Mouse (Mus musculus) heart, adult 2 months (tissue): ENCODE data around the gene Osbpl10. TPM values are rescaled to one million over a fixed set of nuclear protein-coding genes. Genes with fewer than 3 reads are reported as not detected.
A peak's percentile ranks its signal among the peaks of the same experiment; 100 is the strongest.

Experiments used
- DNase-seq, 2 experiments: peaks; one replicate each; pipeline ENCODE4 v3.0.0; 2021
- H3K27ac ChIP-seq: fragments of 200-600 bp; 2 replicates; pipeline ENCODE4 v1.8.1; 2022
- H3K27me3 ChIP-seq: fragments of 200-500 bp; 2 replicates; pipeline ENCODE4 v1.6.1; 2012; ENCODE audit warnings: mild to moderate bottlenecking, low read length, inconsistent platforms, mixed read lengths; ENCODE audit not compliant: control insufficient read depth, insufficient read depth
- H3K36me3 ChIP-seq: fragments of 200-500 bp; 2 replicates; pipeline ENCODE4 v1.6.1; 2012; ENCODE audit warnings: low read length, inconsistent platforms; ENCODE audit not compliant: control insufficient read depth, insufficient read depth
- H3K4me1 ChIP-seq: fragments of 200-500 bp; 2 replicates; pipeline ENCODE4 v1.6.1; 2011; ENCODE audit warnings: low read length; ENCODE audit not compliant: control insufficient read depth, insufficient read depth
- H3K4me3 ChIP-seq: fragments of 200-600 bp; 2 replicates; pipeline ENCODE4 v1.8.1; 2022
- H3K79me2 ChIP-seq: fragments of 200-500 bp; replicated peaks from 2 replicates; pipeline ENCODE4 v1.6.1; 2012; ENCODE audit warnings: mild to moderate bottlenecking, inconsistent platforms, low read length, moderate library complexity, mixed read lengths; ENCODE audit not compliant: control insufficient read depth, insufficient read depth
- H3K9ac ChIP-seq: fragments of 200-500 bp; 2 replicates; pipeline ENCODE4 v1.6.1; 2012; ENCODE audit warnings: low read depth, mild to moderate bottlenecking, control low read depth, inconsistent platforms, low read length, mixed read lengths
- CTCF ChIP-seq: fragments of 200-600 bp; IDR thresholded peaks from 2 replicates; pipeline ENCODE4 v1.8.1; 2022; ENCODE audit warnings: antibody characterized with exemption, mild to moderate bottlenecking, moderate library complexity
- EP300 ChIP-seq: fragments of 200-500 bp; IDR thresholded peaks from 2 replicates; pipeline ENCODE4 v1.6.1; 2011; ENCODE audit warnings: low read depth, low read length, control low read depth; ENCODE audit not compliant: insufficient read depth
- POLR2A ChIP-seq: fragments of 200-500 bp; IDR thresholded peaks from 2 replicates; pipeline ENCODE4 v1.6.1; 2011; ENCODE audit warnings: mild to moderate bottlenecking, low read depth, low read length, control low read depth; ENCODE audit not compliant: insufficient read depth
- WGBS: fragments of 180-500 bp; shearing (Covaris S2); methylation state at CpG from one replicate; pipeline ENCODE4 v1.1.7; 2018; 5-methylcytosine and 5-hydroxymethylcytosine counted together
- intact Hi-C: fragments of 180-260 bp; cut with DNase I; formaldehyde crosslinking; loops from one replicate; pipeline ENCODE4 v1.15.1; 2025
- polyA plus RNA-seq: library from polyadenylated mRNA; depleted of rRNA; stranded (reverse); fragments of >200 nt; gene quantifications from 2 replicates; pipeline ENCODE4 v1.2.3, GENCODE M21; 2012
- total RNA-seq, 2 experiments: library from RNA; stranded (reverse); gene quantifications; 2 replicates each; pipeline ENCODE4 v1.2.3; 2021

Gene Osbpl10
- total and polyA plus RNA-seq, 3 experiments: 1.4 to 3.4 (median 2.0) TPM

GRCm38 (mm10) chr9:115055041-115055830 is 76.9 kb downstream of the Osbpl10 start:
- H3K36me3 ChIP-seq: no peaks in the 10 kb centered on the region
- 54% methylated on average over 8 of the region's 8 CpGs for WGBS
- peak in 1 of 2 experiments; percentile 41 for DNase-seq
- no peak overlapping the region for H3K4me3 ChIP-seq
- TF ChIP-seq CTCF (no peak), EP300 (no peak), POLR2A (no peak)
- no peak overlapping the region for H3K9ac ChIP-seq
- no peaks in the 10 kb centered on the region for H3K27me3 ChIP-seq
- H3K27ac ChIP-seq: no peak overlapping the region
- no peaks in the 10 kb centered on the region for H3K79me2 ChIP-seq
- H3K4me1 ChIP-seq: no peaks in the 10 kb centered on the region
- intact Hi-C loops: no loop called here

DNA sequence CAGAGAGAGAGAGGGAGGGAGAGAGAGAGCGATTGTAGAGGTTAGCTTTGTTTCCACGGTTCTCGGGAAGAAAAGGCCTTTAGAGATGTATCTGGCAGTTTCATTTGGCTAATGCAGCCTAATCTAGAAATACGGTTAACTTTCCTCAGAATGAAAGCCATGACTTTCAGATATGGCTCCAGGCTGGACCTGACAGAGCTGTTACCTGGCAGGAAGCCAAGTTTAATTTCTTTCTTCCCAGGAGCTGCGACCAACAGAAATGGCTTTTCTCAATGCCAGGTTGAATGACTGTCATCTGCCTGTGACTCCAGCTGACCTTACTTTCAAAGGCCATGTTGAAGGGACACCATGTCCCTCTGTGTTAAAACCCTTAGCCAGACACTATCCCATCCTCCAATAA is 80.4 kb downstream of the Osbpl10 start:
- no peak overlapping the region for H3K4me3 ChIP-seq
- no peak for DNase-seq
- intact Hi-C loops: no loop called here
- H3K9ac ChIP-seq: no peak overlapping the region
- WGBS: 45% methylated on average over 5 of the region's 5 CpGs
- no peaks in the 10 kb centered on the region for H3K79me2 ChIP-seq
- H3K27me3 ChIP-seq: no peaks in the 10 kb centered on the region
- no peaks in the 10 kb centered on the region for H3K36me3 ChIP-seq
- H3K4me1 ChIP-seq: no peaks in the 10 kb centered on the region
- TF ChIP-seq CTCF (no peak), POLR2A (no peak), EP300 (no peak)
- H3K27ac ChIP-seq: no peak overlapping the region

DNA sequence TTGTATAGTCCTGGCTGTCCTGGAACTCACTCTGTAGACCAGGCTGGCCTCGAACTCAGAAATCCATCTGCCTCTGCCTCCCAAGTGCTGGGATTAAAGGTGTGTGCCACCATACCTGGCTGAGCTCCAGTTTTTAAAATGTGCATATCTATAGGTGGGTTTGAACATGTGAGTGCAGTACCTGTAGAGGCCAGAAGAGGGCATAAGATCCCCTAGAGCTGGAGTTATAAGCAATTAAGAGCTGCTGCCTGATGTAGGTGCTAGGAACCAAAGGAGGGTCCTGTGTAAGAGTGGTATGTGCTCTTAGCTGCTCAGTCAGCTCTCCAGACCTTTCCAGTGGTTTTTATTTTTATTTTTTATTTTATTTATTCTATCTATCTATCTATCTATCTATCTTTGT is 86.5 kb downstream of the Osbpl10 start:
- H3K4me3 ChIP-seq: no peak overlapping the region
- H3K79me2 ChIP-seq: no peaks in the 10 kb centered on the region
- TF ChIP-seq EP300 (no peak), CTCF (peak; percentile 35), POLR2A (no peak)
- WGBS: 89% methylated on average over 1 of the region's 1 CpGs
- H3K27me3 ChIP-seq: no peaks in the 10 kb centered on the region
- intact Hi-C loops: no loop called here
- DNase-seq: no peak
- H3K9ac ChIP-seq: no peak overlapping the region
- H3K36me3 ChIP-seq: no peaks in the 10 kb centered on the region
- no peak overlapping the region for H3K27ac ChIP-seq
- H3K4me1 ChIP-seq: no peaks in the 10 kb centered on the region

- intact Hi-C loops: no loop called here
- no peak overlapping the region for H3K27ac ChIP-seq
- H3K4me3 ChIP-seq: no peak overlapping the region
- no peak for DNase-seq
- H3K9ac ChIP-seq: no peak overlapping the region
- TF ChIP-seq EP300 (no peak), CTCF (no peak), POLR2A (no peak)
- H3K27me3 ChIP-seq: no peaks in the 10 kb centered on the region
- H3K36me3 ChIP-seq: no peaks in the 10 kb centered on the region
- WGBS: 71% methylated on average over 8 of the region's 9 CpGs
- no peaks in the 10 kb centered on the region for H3K79me2 ChIP-seq
- H3K4me1 ChIP-seq: no peaks in the 10 kb centered on the region
These were observed 88.7 kb downstream of the Osbpl10 start for GRCm38 (mm10) chr9:115067071-115067470.

- H3K27me3 ChIP-seq: no peaks in the 10 kb centered on the region
- no peaks in the 10 kb centered on the region for H3K79me2 ChIP-seq
- no peak overlapping the region for H3K4me3 ChIP-seq
- 72% methylated on average over 4 of the region's 4 CpGs for WGBS
- no peak overlapping the region for H3K9ac ChIP-seq
- no peaks in the 10 kb centered on the region for H3K4me1 ChIP-seq
- no peak for DNase-seq
- intact Hi-C loops: no loop called here
- TF ChIP-seq POLR2A: no peak
- 0 out of 2 replicates have a peak, but pooled peaks have one; percentile 21 for TF ChIP-seq CTCF
- no peak overlapping the region for H3K27ac ChIP-seq
- no peaks in the 10 kb centered on the region for H3K36me3 ChIP-seq
These were observed 96.8 kb downstream of the Osbpl10 start for GRCm38 (mm10) chr9:115075191-115075590.

DNA sequence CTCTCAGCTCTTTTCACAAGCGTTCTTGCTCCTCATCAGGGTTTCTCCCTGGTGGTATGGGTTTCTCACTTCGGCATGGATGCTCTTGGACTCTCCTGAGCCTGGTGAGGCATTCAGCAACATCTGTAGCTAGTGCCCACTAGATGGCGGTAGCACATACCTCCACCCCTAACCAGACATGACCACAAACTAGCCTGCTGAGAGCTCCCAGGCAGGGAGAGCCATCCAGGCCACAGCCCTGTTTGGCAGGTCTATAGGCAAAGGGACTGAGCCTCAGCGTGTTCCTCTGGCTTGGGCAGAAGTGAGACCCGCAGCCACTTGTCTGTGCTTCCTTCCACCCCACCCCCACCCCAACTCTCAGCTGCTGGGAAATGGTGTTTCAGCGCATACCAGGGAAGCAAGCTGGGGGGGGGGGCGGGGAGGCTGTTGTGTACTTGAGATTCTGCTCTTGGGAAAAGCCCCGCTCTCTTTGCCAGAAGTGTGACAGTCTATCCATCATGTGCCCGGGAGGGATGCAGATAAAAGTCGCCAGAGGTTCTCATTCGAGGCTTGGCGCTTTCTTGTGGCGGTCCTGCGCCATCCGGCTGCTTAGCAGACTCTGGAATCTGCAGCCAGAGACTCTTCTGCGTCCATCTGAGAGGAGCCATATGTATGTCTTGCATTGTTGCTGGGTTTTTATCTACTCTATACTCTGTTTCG is 110.1 kb downstream of the Osbpl10 start:
- TF ChIP-seq CTCF (peak; percentile 82), EP300 (0 out of 2 replicates have a peak, but pooled peaks have one; percentile 19), POLR2A (no peak)
- no peaks in the 10 kb centered on the region for H3K36me3 ChIP-seq
- no peak overlapping the region for H3K4me3 ChIP-seq
- H3K79me2 ChIP-seq: no peaks in the 10 kb centered on the region
- H3K27me3 ChIP-seq: no peaks in the 10 kb centered on the region
- 45% methylated on average over 17 of the region's 17 CpGs for WGBS
- no peak overlapping the region for H3K9ac ChIP-seq
- intact Hi-C loops: loop anchor here (5.0 kb wide), 3 partner anchors 174 to 614 kb away; no protein-coding TSS in a partner anchor
- H3K27ac ChIP-seq: no peak overlapping the region
- no peaks in the 10 kb centered on the region for H3K4me1 ChIP-seq
- peak; percentile 59 to 73 for DNase-seq
